Mouse (Mus musculus) MEL-GATA-1-ER (cell line): ENCODE measurements around the gene Evi2b.

Experiments used
- DNase-seq: peaks from one replicate; pipeline ENCODE4 v3.0.0-alpha.2; 2012; ENCODE audit warnings: low read depth; ENCODE audit errors: extremely low read depth

Evi2b gene

GRCm38 (mm10) chr11:79523560-79524309 lies at the start of gene Evi2b:
TSS of gene Evi2b (minus strand) at chr11:79523762.
- DNase-seq, result peak; percentile 75

DNA sequence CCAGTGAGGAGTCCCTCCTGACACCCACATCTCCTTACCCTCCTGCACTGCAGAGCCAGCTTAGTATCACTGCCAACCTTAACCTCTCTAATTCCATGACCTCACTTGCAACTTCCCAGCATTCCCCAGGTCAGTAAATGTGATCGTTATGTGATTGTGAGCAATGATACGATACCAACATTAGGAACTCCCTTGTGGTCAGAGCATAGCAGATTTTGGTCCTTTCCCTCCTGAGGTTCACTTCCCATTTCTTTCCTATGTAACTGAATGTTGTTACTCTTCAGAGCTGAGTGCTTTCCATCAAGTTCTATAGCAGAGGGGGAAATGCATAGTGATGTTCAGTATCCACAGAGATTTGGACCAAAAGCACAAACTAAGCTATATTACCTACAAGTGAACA lies 46.8 kb upstream of the Evi2b start:
- no peak for DNase-seq

- no peak for DNase-seq
These were observed 44.8 kb upstream of the Evi2b start for GRCm38 (mm10) chr11:79568197-79568911.

- no peak for DNase-seq
These were observed 43.4 kb upstream of the Evi2b start for GRCm38 (mm10) chr11:79566947-79567346.

DNA sequence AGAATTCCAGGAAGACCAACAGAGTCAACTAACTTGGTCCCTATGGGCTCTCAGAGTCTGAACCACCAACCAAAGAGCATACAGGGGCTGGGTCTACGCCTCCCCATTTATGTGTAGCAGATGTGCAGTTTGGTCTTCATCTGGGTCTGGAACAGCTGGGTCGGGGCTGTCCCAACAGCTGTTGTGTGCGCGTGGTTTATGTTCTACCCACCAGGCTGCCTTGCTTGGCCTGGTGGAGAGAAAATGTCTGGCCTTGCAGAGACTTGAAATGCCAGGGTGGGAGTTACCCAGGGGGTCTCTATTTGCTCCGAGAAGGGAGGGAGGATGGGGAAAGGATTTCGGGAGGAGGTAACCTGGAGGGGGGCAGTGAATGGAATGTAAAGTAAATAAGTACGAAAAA lies 39.9 kb upstream of the Evi2b start:
- DNase-seq, result no peak

- DNase-seq, result no peak
These were observed 37.0 kb upstream of the Evi2b start for GRCm38 (mm10) chr11:79560536-79560935.

GRCm38 (mm10) chr11:79552622-79553021 lies 29.1 kb upstream of the Evi2b start:
- DNase-seq, result no peak

DNA sequence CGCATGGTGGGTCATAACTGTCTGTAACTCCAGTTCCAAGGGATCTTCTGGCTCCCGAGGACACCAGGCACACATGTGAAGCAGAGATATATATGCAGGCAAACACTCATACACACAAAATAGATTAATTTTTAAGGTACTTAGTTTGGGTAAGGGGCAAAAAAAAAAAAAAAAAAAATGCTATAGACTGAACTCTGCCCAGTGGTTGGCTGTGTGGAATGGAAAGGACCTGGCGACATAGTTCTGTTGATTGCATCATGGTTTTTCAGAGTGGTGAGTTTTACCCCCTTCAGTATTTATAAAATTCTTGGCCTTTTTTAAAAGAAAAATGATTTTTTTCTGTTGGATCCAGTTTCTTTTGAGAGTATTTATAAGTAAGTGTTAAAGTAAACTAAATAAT lies 12.7 kb upstream of the Evi2b start:
- no peak for DNase-seq

DNA sequence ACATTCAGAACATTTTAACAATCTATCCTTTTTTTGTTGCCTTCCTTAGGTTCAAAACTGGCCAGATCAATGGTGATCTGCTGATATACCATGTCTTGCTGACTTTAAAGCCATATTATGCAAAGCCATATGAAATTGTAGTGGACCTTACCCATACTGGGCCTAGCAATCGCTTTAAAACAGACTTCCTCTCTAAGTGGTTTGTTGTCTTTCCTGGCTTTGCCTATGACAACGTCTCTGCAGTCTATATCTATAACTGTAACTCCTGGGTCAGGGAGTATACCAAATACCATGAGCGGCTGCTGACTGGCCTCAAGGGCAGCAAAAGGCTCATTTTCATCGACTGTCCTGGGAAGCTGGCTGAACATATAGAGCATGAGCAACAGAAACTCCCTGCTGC lies 12.0 kb upstream of the Evi2b start:
- DNase-seq, result no peak

DNA sequence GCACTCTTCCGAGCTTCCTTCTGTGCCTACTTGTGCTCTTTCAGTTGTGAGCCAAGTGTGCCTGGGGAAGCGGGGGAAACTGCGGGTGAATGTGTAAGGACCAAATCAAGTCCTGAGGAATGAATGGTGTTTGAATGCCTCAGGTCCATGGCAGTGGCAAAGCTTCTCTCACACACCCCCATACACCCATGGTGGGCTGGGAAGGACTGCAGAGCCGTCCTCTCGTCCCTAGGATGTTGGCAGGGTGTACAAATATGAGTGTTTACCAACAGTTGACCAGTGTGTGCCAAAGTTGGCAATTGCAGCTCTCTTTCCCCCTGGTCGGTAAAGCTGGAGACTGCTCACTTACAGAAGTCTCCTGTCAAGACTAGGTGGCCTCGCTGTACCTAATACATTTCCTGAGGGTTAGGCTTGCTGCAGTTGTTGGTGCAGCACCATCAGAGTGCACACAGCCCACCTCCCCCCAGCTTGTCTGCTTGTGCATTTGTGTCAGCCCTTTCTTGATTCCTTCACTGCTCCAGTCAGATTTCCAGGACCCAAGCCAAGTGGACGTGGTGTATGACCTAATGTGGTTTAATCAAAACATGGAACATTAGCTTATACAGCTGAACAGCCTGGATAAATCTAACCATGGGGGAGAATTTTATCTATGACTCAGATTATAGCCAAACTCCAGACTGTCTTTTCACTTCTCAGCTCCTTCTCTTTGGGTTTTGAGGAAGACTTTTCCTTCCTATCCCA lies 10.6 kb upstream of the Evi2b start:
- DNase-seq, result no peak

GRCm38 (mm10) chr11:79533311-79533710 lies 9.7 kb upstream of the Evi2b start:
- no peak for DNase-seq

DNA sequence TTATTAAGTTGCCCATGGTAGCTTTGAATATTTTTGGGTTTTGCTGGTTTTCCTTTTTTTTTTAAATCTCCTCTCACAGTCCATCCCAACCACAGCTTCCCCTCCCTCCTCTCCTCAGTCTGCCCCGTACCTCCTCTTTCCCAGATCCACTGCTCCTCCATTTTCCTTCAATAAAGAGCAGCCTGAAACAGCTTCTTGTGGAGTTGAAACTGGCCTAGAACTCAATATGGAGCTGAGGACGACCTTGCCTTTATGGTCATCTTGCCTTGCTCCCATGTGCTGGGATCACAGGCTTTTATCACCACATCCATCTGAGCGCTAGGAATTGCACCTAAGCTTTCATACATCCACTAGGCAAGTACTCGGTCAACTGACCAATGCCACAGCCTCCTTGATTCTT lies 7.9 kb upstream of the Evi2b start:
- DNase-seq, result no peak

DNA sequence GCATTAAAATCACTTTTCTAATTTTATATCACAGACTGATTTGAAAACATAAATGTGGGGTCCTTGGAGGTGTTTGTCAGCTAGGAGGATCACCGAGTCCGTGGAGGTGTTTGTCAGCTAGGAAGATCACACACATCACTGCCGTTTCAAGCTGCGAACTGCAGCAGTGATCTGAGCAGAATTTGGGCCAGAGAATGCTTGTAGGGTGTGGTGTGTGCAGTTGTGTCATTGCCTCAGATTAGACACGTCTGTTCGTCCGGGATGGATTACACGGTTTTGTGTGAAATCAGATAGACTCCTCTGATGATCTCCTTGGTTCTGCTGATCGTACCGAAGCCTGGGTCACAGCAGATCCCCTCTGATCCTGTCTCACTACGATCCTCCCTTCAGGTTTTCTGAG lies 7.2 kb upstream of the Evi2b start:
- DNase-seq, result no peak

GRCm38 (mm10) chr11:79530333-79530761 lies 6.8 kb upstream of the Evi2b start, which contains the start of the genes Evi2 and Evi2a:
TSS of gene Evi2 (minus strand) at chr11:79530589.
TSS of gene Evi2a (minus strand) at chr11:79530609.
- DNase-seq, result no peak

GRCm38 (mm10) chr11:79529736-79530135 lies 6.2 kb upstream of the Evi2b start:
- DNase-seq, result no peak

GRCm38 (mm10) chr11:79529226-79529625 lies 5.7 kb upstream of the Evi2b start:
- DNase-seq, result no peak

GRCm38 (mm10) chr11:79528601-79529000 lies 5.0 kb upstream of the Evi2b start:
- no peak for DNase-seq

GRCm38 (mm10) chr11:79527739-79528384 lies 4.3 kb upstream of the Evi2b start:
- DNase-seq, result peak; percentile 86

GRCm38 (mm10) chr11:79527015-79527738 lies 3.6 kb upstream of the Evi2b start:
- DNase-seq, result no peak

DNA sequence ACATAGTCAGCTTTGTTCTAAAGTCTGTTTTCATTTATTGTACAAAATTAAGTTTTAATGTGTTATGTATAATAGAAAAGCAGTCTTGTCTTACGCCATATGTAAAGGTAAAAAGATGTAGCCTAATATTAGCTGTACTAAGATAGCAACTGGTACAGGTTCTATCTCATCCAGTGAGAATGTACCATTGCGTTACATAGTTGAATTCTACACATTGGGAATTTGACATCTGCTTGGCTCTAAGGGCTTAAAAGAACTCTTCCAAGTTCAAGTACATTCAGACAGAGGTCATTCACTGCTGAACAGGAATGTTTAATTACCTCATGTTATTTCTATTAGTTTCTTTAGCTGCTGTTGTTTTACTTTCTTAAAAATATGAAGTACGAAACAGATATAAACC lies 3.0 kb upstream of the Evi2b start:
- DNase-seq, result no peak

GRCm38 (mm10) chr11:79524310-79524575 lies 681 bp upstream of the Evi2b start:
- no peak for DNase-seq
